Mouse (Mus musculus): ENCODE data around the gene Pde3a.

DNA sequence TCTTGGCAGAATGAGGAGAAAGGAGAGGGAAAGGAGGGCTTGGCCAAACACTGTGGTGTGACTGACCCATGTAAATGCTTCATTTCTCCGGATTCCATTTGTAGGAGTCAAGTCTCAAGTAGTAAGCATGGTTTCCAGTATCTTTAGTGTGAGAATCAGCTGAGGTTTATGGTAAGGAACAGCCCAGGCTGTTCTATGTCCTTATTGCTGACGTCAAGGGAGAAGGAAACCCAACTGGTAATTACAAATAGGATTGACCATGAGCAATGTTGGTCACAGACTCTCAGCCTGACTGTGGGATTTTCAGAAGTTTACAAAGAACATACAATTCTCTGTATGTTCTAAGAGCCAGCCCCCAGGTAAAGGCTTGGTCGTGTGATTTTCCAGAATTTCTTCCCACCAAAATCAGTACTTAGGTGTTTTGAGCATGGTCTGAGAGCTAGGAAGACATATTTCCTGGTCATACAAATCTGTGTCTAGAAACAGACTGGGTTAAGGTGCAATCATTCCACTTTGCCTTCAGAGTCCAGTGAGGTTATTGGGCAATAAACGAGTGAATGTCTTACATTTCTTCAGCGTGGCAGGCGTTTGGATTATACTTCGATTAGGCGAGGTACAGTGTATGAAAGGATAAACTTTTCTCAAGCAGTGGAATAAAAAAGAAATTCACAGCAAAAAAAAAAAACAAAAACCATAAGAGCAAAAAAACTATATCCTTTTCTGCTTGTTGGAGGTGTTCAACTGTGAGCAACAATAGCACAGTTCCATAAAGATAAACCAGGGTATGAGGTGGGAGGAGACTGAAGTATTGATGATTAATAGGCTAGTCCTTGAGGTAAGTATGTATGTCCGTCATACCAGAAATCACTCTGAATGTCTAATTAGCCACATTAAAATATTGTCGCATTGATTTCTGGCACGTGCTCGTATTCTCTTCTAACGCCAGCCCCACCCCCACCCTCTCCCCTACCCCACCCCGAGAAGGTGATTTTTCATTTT lies 53.0 kb downstream of the Pde3a start:
- TF ChIP-seq CTCF (IDR thresholded peaks at IDR 0.05; ENCODE audit: extremely low read depth, insufficient read depth, low read length) = no peak
- no peak for TF ChIP-seq POLR2A (IDR thresholded peaks at IDR 0.05; ENCODE audit: extremely low read depth, insufficient read depth, low read length)

Data from cortical plate, adult 2 months (tissue).